Mouse (Mus musculus) intestine, embryonic 16.5 days (tissue): Measurements from ENCODE around the gene Prr3. TPM values are rescaled to one million over a fixed set of nuclear protein-coding genes. Genes with fewer than 3 reads are reported as not detected.

Experiments
- ATAC-seq: fragments of 200-750 bp; cut with Nextera tagmentation; 2 replicates; pipeline ENCODE4 v1.8.0; 2017; ENCODE audit warnings: moderate TSS enrichment, moderate library complexity
- H3K27ac ChIP-seq: fragments of 300-500 bp; sonication (generic); 2 replicates; pipeline ENCODE4 v1.5.1; 2014; ENCODE audit warnings: mild to moderate bottlenecking, low read length
- H3K27me3 ChIP-seq: fragments of 300-500 bp; sonication (generic); replicated peaks from 2 replicates; pipeline ENCODE4 v1.6.1; 2014; ENCODE audit warnings: low read length, control low read depth, mixed read lengths; ENCODE audit not compliant: control insufficient read depth, insufficient read depth
- H3K36me3 ChIP-seq: fragments of 300-500 bp; sonication (generic); 2 replicates; pipeline ENCODE4 v1.6.1; 2014; ENCODE audit warnings: low read length, control low read depth; ENCODE audit not compliant: control insufficient read depth, insufficient read depth
- H3K4me1 ChIP-seq: fragments of 300-500 bp; sonication (generic); 2 replicates; pipeline ENCODE4 v1.6.1; 2014; ENCODE audit warnings: low read length, control low read depth, mixed read lengths; ENCODE audit not compliant: control insufficient read depth, insufficient read depth
- H3K4me2 ChIP-seq: fragments of 300-500 bp; sonication (generic); 2 replicates; pipeline ENCODE4 v1.6.1; 2014; ENCODE audit warnings: low read depth, low read length, control low read depth
- H3K4me3 ChIP-seq: fragments of 300-500 bp; sonication (generic); 2 replicates; pipeline ENCODE4 v1.5.1; 2014; ENCODE audit warnings: mild to moderate bottlenecking, low read length
- H3K9ac ChIP-seq: fragments of 300-500 bp; sonication (generic); 2 replicates; pipeline ENCODE4 v1.6.1; 2014; ENCODE audit warnings: low read depth, low read length
- H3K9me3 ChIP-seq: fragments of 300-500 bp; sonication (generic); 2 replicates; pipeline ENCODE4 v1.6.1; 2016; ENCODE audit warnings: low read length, control low read depth; ENCODE audit not compliant: control insufficient read depth
- WGBS: fragments of 180-500 bp; shearing (Covaris S2); extraction: QIAGEN DNeasy Blood & Tissue Kit; methylation state at CpG from one replicate; pipeline ENCODE4 v1.1.7; 2014; 5-methylcytosine and 5-hydroxymethylcytosine counted together
- polyA plus RNA-seq: library from polyadenylated mRNA; unstranded; fragments of >200 nt; fragmentation: Nextera tagmentation; extraction: Ambion mirVana; gene quantifications from 2 replicates; pipeline ENCODE4 v1.2.1, GENCODE M21; 2015

The Prr3 gene
- 22.5 and 25.9 TPM in 2 replicates for polyA plus RNA-seq

- Histone ChIP-seq H3K36me3 (peaks cover 11% of the 10 kb centered on the region), H3K27ac (peak within 1 kb of the TSS; percentile 96), H3K4me2 (peak within 1 kb of the TSS; percentile 51), H3K9me3 (no peaks in the 10 kb centered on the region), H3K4me3 (peak within 1 kb of the TSS; percentile 91), H3K27me3 (no peaks in the 10 kb centered on the region), H3K9ac (peak within 1 kb of the TSS; percentile 89), H3K4me1 (peaks cover 15% of the 10 kb centered on the region)
- ATAC-seq, result peak; percentile 94
- WGBS, result under 1% methylated on average over 98 of the region's 109 CpGs
Measured at GRCm38 (mm10) chr17:35979401-35980362, at the start of gene Prr3, which contains the start of gene Gnl1. Gene Prr3 (minus strand): TSS chr17:35980236. Gene Gnl1 (plus strand): TSS chr17:35979851.

- Histone ChIP-seq H3K27me3 (no peaks in the 10 kb centered on the region), H3K4me3 (no peak overlapping the region), H3K36me3 (no peaks in the 10 kb centered on the region), H3K9ac (no peak overlapping the region), H3K4me2 (no peak overlapping the region), H3K9me3 (no peaks in the 10 kb centered on the region), H3K27ac (no peak overlapping the region), H3K4me1 (peaks cover 5% of the 10 kb centered on the region; the same call in 1 of the 2 replicates)
- WGBS, result 87% methylated on average over 7 of the region's 7 CpGs
- ATAC-seq, result no peak
Measured at GRCm38 (mm10) chr17:36028879-36029619, 49.0 kb upstream of the Prr3 start.

GRCm38 (mm10) chr17:36027663-36028062 is 47.6 kb upstream of the Prr3 start:
- peaks cover 9% of the 10 kb centered on the region for H3K4me1 ChIP-seq
- H3K27ac ChIP-seq, result no peak overlapping the region
- no peak for ATAC-seq
- no peak overlapping the region for H3K9ac ChIP-seq
- no peak overlapping the region for H3K4me3 ChIP-seq
- WGBS, result 82% methylated on average over 4 of the region's 4 CpGs
- no peaks in the 10 kb centered on the region for H3K27me3 ChIP-seq
- H3K4me2 ChIP-seq, result no peak overlapping the region
- H3K36me3 ChIP-seq, result no peaks in the 10 kb centered on the region
- H3K9me3 ChIP-seq, result no peaks in the 10 kb centered on the region

GRCm38 (mm10) chr17:36025901-36026300 is 45.9 kb upstream of the Prr3 start:
- no peak overlapping the region for H3K9ac ChIP-seq
- H3K27me3 ChIP-seq, result no peaks in the 10 kb centered on the region
- peaks cover 9% of the 10 kb centered on the region for H3K4me1 ChIP-seq
- no peak overlapping the region for H3K27ac ChIP-seq
- no peaks in the 10 kb centered on the region for H3K9me3 ChIP-seq
- H3K4me2 ChIP-seq, result no peak overlapping the region
- no peaks in the 10 kb centered on the region for H3K36me3 ChIP-seq
- WGBS, result 59% methylated on average over 4 of the region's 4 CpGs
- no peak for ATAC-seq
- H3K4me3 ChIP-seq, result no peak overlapping the region

GRCm38 (mm10) chr17:36025197-36025596 is 45.2 kb upstream of the Prr3 start:
- Histone ChIP-seq H3K27ac (no peak overlapping the region), H3K27me3 (no peaks in the 10 kb centered on the region), H3K4me3 (no peak overlapping the region), H3K36me3 (no peaks in the 10 kb centered on the region), H3K4me2 (no peak overlapping the region), H3K9me3 (no peaks in the 10 kb centered on the region), H3K4me1 (peaks cover 9% of the 10 kb centered on the region), H3K9ac (no peak overlapping the region)
- ATAC-seq, result no peak
- whole genome bisulfite sequencing, result 75% methylated on average over 5 of the region's 5 CpGs

- Histone ChIP-seq H3K9ac (no peak overlapping the region), H3K4me3 (no peak overlapping the region), H3K27me3 (no peaks in the 10 kb centered on the region), H3K36me3 (no peaks in the 10 kb centered on the region), H3K9me3 (no peaks in the 10 kb centered on the region), H3K27ac (peak overlapping the region; percentile 33), H3K4me1 (peaks cover 9% of the 10 kb centered on the region), H3K4me2 (no peak overlapping the region; the same call in 1 of the 2 replicates)
- 52% methylated on average over 9 of the region's 9 CpGs for WGBS
- ATAC-seq, result peak; percentile 64; the same call in 1 of the 2 replicates
Measured at GRCm38 (mm10) chr17:36023710-36024654, 43.9 kb upstream of the Prr3 start.

GRCm38 (mm10) chr17:36022922-36023321 is 42.9 kb upstream of the Prr3 start:
- peaks cover 9% of the 10 kb centered on the region for H3K4me1 ChIP-seq
- H3K9me3 ChIP-seq, result no peaks in the 10 kb centered on the region
- no peak overlapping the region for H3K27ac ChIP-seq
- 93% methylated on average over 6 of the region's 6 CpGs for WGBS
- H3K9ac ChIP-seq, result no peak overlapping the region
- H3K27me3 ChIP-seq, result no peaks in the 10 kb centered on the region
- no peak for ATAC-seq
- no peaks in the 10 kb centered on the region for H3K36me3 ChIP-seq
- H3K4me3 ChIP-seq, result no peak overlapping the region
- H3K4me2 ChIP-seq, result no peak overlapping the region

GRCm38 (mm10) chr17:36022098-36022497 is 42.1 kb upstream of the Prr3 start:
- Histone ChIP-seq H3K4me2 (no peak overlapping the region), H3K27ac (no peak overlapping the region), H3K9me3 (no peaks in the 10 kb centered on the region), H3K9ac (no peak overlapping the region), H3K27me3 (no peaks in the 10 kb centered on the region), H3K4me1 (peaks cover 9% of the 10 kb centered on the region), H3K36me3 (no peaks in the 10 kb centered on the region), H3K4me3 (no peak overlapping the region)
- WGBS, result 93% methylated on average over 9 of the region's 9 CpGs
- no peak for ATAC-seq
